Mouse (Mus musculus): Measurements from ENCODE around the gene Snapc1.

Snapc1 gene

GRCm38 (mm10) chr12:73964291-73965281 is at the start of gene Snapc1:
Snapc1 (plus strand) TSS chr12:73964481.
- peak; percentile 94 for DNase-seq (ENCODE audit: low read depth, low spot score)

DNA sequence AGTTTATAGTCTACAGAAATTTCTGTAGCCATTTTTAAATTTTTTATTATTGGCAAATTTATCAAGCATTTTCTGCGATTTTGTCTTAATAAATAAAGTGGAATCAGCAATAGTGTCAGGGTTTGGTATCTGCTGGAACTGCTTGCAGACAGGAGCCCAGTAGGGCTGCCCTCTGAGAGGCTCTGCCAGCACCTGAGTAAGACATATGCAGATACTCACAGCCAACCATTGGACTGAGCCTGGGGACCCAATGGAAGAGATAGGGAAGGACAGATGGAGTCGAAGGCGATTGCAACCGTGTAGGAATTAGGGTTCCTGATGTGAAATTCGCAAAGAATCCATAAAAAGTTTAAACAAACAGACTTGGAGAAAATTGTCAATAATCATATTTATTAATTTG is 45.8 kb upstream of the Snapc1 start:
- no peak for DNase-seq (ENCODE audit: low read depth, low spot score)

DNA sequence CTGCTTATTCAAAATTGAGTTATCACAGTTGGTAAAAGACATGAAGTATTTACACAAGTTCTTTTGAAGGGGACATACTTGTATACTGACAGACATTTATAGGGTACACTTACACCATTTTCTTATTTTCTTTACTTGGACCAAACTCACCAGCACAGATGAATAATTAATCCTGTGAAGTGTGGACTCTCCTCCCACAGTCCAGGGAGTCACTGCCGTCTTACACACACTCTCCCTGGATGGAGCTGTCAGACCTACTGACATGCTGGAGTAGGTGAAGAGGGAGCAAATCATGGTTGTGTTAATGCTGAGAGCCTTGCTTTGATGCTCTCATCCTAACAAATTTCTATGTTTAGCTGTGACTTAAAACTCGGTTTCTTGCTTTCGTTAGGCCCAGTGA is 34.0 kb upstream of the Snapc1 start:
- DNase-seq (ENCODE audit: low read depth, low spot score) = no peak

- no peak for DNase-seq (ENCODE audit: low read depth, low spot score)
These were observed 33.0 kb upstream of the Snapc1 start for GRCm38 (mm10) chr12:73931274-73931673.

- DNase-seq (ENCODE audit: low read depth, low spot score) = no peak
These were observed 29.8 kb upstream of the Snapc1 start for GRCm38 (mm10) chr12:73934528-73934927.

DNA sequence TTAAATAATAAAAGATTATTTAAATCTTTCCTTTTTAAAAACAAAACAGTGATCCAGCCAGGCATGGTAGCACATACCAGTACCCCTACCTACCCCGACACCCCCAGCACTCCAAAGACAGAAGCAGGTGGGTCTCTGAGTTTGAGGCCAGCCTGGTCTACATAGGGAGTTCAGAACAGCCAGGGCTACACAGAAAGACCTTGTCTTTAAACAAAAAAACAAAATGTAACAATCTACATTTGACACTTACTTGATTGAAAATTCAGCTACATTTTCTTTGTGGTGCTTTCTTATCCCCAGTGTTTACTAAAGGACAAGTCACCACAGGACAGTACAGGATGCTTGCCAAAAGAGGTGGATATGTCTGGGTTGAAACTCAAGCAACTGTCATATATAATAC is 26.9 kb upstream of the Snapc1 start, which contains the start of gene Gm49321:
Gene Gm49321, plus strand, starts transcription at position 301 of the 400 bp plus-strand sequence.
- no peak for DNase-seq (ENCODE audit: low read depth, low spot score)

- no peak for DNase-seq (ENCODE audit: low read depth, low spot score)
These were observed 24.7 kb upstream of the Snapc1 start for GRCm38 (mm10) chr12:73939542-73939941.

DNA sequence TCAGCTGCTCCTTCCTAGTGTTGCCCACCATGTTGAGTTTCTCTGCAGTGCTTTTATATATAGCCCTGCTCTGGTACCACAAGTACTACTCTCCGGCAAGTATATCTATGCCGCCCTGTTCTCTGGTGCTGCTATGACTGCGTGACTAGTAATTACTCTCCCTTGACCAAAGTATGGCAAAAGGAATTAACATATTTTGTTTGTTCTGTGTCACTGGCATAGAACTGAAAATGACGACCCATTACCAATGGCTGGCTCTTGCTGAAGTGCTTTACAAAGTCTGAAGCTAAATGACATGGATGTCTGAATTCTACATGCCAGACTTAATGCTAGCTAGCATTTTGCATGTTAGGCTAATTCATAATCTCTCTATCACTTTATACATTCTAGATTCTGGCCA is 15.9 kb upstream of the Snapc1 start:
- no peak for DNase-seq (ENCODE audit: low read depth, low spot score)

DNA sequence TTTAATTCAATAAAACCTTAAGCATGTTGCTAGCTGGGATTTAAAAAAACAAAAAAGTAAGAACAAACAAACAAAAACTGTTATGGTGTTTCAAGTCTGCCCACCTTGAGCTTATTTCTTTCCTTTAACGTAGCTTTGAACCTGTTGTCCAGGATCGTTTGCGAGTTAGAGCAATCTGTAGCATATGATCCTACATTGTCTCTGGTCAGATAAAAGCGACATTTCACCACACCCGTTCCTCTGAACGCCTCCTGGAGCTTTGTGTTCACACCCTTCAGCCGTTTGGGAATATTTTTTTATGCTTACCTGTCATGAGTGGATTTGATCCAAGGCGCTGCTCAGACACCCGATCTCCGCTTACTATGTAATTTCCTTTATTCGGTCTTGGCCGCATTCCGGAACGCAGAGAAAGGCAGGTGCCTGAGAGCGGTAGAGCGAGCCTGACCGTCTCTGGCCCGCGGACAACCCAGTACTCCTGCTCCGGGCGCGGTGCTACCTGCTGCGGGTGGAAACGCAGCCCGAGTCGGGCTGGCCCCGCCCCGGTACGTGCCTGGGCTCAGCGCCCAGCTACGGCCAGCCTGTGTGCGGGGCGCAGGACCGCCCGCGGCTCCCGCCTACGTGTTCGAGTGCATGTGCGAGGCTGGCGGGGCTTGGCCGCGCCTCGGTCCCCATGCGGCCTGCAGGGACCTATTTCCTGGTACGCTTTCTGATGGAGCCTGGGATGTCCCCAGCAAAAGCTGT is 14.8 kb upstream of the Snapc1 start:
- no peak for DNase-seq (ENCODE audit: low read depth, low spot score)

DNA sequence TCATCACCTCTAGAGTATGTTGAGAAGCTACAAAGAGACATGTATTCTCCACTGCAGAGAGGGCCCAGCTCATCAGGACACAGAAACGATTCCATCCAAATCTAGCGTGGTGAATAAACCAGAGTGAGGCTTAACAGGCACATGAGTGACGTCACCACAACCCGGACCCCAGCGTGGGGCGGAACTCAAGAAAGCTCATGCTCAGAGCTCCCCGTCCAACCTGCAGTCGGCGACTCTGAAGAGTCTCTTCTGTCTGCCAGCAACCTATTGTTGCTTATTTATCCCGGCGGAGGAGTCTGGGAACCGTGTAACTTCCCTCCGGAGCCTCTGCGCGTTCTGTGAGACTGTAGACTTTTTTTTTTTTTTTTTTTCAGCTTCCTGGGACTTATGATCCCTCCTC is 11.4 kb upstream of the Snapc1 start:
- no peak for DNase-seq (ENCODE audit: low read depth, low spot score)

GRCm38 (mm10) chr12:73953420-73954186 is 10.7 kb upstream of the Snapc1 start:
- no peak for DNase-seq (ENCODE audit: low read depth, low spot score)

GRCm38 (mm10) chr12:73954785-73955184 is 9.5 kb upstream of the Snapc1 start:
- no peak for DNase-seq (ENCODE audit: low read depth, low spot score)

DNA sequence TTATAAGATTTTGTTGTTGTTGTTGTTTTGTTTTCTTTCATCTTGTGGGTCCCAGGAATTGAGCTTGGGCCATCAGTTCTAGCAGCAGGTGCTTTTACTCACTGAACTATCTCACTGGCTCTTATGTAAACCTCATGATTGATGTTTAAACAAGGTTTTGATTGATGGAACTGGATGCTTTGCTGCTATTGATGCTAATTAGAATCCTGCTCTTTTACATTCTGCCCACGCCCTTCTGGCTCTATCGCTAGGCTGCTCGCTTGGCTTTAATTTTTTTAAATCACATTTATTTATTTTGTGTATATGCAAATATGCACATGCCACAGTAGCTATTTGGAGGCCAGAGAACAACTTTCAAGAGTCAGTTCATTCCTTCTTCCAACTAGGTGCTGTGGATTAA is 6.6 kb upstream of the Snapc1 start:
- DNase-seq (ENCODE audit: low read depth, low spot score) = no peak

- DNase-seq (ENCODE audit: low read depth, low spot score) = no peak
These were observed 5.5 kb upstream of the Snapc1 start for GRCm38 (mm10) chr12:73958830-73959229.

GRCm38 (mm10) chr12:73969142-73969541 is 4.9 kb downstream of the Snapc1 start:
- no peak for DNase-seq (ENCODE audit: low read depth, low spot score)

- no peak for DNase-seq (ENCODE audit: low read depth, low spot score)
These were observed 10.3 kb downstream of the Snapc1 start for GRCm38 (mm10) chr12:73974584-73974983.

DNA sequence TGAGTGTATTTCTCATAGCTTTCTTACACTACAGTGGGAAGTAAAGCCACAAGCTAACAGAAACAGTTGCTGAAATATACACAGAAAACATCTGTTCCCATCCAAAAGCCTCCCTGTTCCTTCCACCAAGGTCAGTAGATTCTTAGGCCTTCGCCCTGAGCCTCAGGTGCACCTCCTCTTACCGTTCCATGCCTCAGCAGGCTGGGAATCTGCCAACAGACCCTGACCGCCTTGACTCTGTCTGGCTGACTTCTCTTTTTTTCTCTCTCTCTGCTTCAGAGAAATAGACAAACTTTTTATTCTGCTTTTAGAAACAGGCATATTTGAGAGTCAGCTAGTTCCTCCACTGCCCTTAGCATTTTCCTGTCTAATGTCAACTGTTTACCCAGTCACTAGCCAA is 13.9 kb downstream of the Snapc1 start:
- no peak for DNase-seq (ENCODE audit: low read depth, low spot score)

DNA sequence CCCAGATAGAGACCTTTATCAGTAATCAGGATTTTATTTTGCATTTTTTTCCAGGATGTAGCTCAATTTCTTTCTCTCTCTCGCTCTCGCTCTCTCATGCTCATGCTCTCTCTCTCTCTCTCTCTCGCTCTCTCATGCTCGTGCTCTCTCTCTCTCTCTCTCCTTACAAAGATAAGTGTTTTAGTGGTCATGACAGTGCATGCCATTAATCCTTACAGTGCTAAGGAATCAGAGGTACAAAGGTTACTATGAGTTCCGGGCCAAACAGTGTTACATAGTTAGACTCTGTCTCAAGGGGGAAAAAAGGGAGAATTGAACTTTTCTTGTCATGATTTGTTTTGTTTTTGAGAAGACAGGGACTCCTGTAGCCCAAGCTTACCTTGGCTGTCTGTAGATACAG is 15.4 kb downstream of the Snapc1 start:
- DNase-seq (ENCODE audit: low read depth, low spot score) = no peak

DNA sequence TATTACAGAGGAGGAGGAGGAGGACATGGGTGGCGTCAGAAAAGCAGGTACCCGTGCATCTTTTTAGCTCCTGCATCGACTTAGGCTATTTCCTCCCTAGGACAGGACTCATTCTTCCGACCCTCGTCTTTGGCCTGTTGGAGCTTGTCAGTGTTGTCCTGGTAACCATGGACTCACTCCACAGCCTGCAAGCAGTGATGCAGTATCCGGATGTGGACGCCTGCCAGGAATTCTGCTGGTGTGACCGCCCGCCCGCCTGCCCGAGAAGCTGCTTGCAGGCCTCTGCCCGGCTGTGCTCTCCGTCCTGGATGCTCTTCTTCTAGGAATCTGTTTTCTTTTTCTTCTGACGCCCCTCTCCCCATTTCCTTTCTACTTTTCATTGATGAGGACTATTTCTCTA is 18.3 kb downstream of the Snapc1 start:
- peak; percentile 60 for DNase-seq (ENCODE audit: low read depth, low spot score)

- DNase-seq (ENCODE audit: low read depth, low spot score) = no peak
These were observed 22.0 kb downstream of the Snapc1 start for GRCm38 (mm10) chr12:73986299-73986698.

- no peak for DNase-seq (ENCODE audit: low read depth, low spot score)
These were observed 24.2 kb downstream of the Snapc1 start for GRCm38 (mm10) chr12:73988393-73989008.

Data from brain, embryonic 18.5 days (tissue).